Mouse (Mus musculus) layer of hippocampus, adult 11-12 months (tissue): ENCODE results near the gene Irak3.
"Not testable (repeated sequence)": the region's sequence is repeated elsewhere in the genome, so short reads cannot be mapped to it uniquely, and the experiment has no call there.

ENCODE experiments used
- DNase-seq: peaks from one replicate; pipeline ENCODE4 v3.0.0; 2022; ENCODE audit warnings: low spot score

Irak3 gene

GRCm38 (mm10) chr10:120201961-120202402, at the start of gene Irak3:
Gene Irak3, minus strand, starts transcription at chr10:120202130.
- peak; percentile 75 for DNase-seq

GRCm38 (mm10) chr10:120250911-120251683, 49.2 kb upstream of the Irak3 start:
- no peak for DNase-seq

GRCm38 (mm10) chr10:120246994-120247750, 45.2 kb upstream of the Irak3 start:
- peak; percentile 43 for DNase-seq

- DNase-seq = no peak
Measured at GRCm38 (mm10) chr10:120245681-120246080, 43.8 kb upstream of the Irak3 start.

- no peak for DNase-seq
Measured at GRCm38 (mm10) chr10:120242421-120242820, 40.5 kb upstream of the Irak3 start.

- no peak for DNase-seq
Measured at GRCm38 (mm10) chr10:120239476-120239875, 37.5 kb upstream of the Irak3 start.

- DNase-seq = no peak
Measured at GRCm38 (mm10) chr10:120238241-120238640, 36.3 kb upstream of the Irak3 start.

- no peak for DNase-seq
Measured at GRCm38 (mm10) chr10:120236855-120237254, 34.9 kb upstream of the Irak3 start.

GRCm38 (mm10) chr10:120233655-120234367, 31.9 kb upstream of the Irak3 start:
- DNase-seq = peak; percentile 59

GRCm38 (mm10) chr10:120231718-120232117, 29.8 kb upstream of the Irak3 start:
- peak; percentile 39 for DNase-seq

- peak; percentile 83 for DNase-seq
Measured at GRCm38 (mm10) chr10:120226871-120227661, 25.1 kb upstream of the Irak3 start, which contains the start of gene Llph. Gene Llph, plus strand, starts transcription at chr10:120227070.

- DNase-seq = no peak
Measured at GRCm38 (mm10) chr10:120220776-120221175, 18.8 kb upstream of the Irak3 start.

GRCm38 (mm10) chr10:120219578-120220359, 17.8 kb upstream of the Irak3 start:
- no peak for DNase-seq

GRCm38 (mm10) chr10:120218996-120219395, 17.1 kb upstream of the Irak3 start:
- DNase-seq = no peak

- not testable (repeated sequence) for DNase-seq
Measured at GRCm38 (mm10) chr10:120217099-120217498, 15.2 kb upstream of the Irak3 start.

- no peak for DNase-seq
Measured at GRCm38 (mm10) chr10:120210096-120210495, 8.2 kb upstream of the Irak3 start.

- DNase-seq = no peak
Measured at GRCm38 (mm10) chr10:120209539-120209925, 7.6 kb upstream of the Irak3 start.

GRCm38 (mm10) chr10:120208575-120209538, 6.9 kb upstream of the Irak3 start:
- peak; percentile 87 for DNase-seq

- no peak for DNase-seq
Measured at GRCm38 (mm10) chr10:120208015-120208414, 6.1 kb upstream of the Irak3 start.
